Mouse (Mus musculus) midbrain, postnatal 0 days (tissue): ENCODE results near the gene Dennd4c. TPM values are rescaled to one million over a fixed set of nuclear protein-coding genes. Genes with fewer than 3 reads are reported as not detected.

ENCODE experiments used
- ATAC-seq: fragments of 200-750 bp; cut with Nextera tagmentation; 2 replicates; pipeline ENCODE4 v1.8.0; 2017; ENCODE audit warnings: moderate number of reproducible peaks, mild to moderate bottlenecking, moderate TSS enrichment, moderate library complexity; ENCODE audit not compliant: low FRiP score
- DNase-seq: peaks from one replicate; pipeline ENCODE4 v3.0.0-alpha.2; 2015; ENCODE audit warnings: low spot score
- H3K27ac ChIP-seq: fragments of 300-500 bp; sonication (generic); 2 replicates; pipeline ENCODE4 v1.5.1; 2014; ENCODE audit warnings: low read depth, mild to moderate bottlenecking, low read length, mixed read lengths
- H3K27me3 ChIP-seq: fragments of 300-500 bp; sonication (generic); 2 replicates; pipeline ENCODE4 v1.6.1; 2014; ENCODE audit warnings: low read length, control low read depth, mixed read lengths; ENCODE audit not compliant: insufficient read depth
- H3K36me3 ChIP-seq: fragments of 300-500 bp; sonication (generic); 2 replicates; pipeline ENCODE4 v1.6.1; 2014; ENCODE audit warnings: low read length, control low read depth, mixed read lengths; ENCODE audit not compliant: insufficient read depth
- H3K4me1 ChIP-seq: fragments of 300-500 bp; sonication (generic); 2 replicates; pipeline ENCODE4 v1.6.1; 2014; ENCODE audit warnings: mild to moderate bottlenecking, control low read depth, antibody characterized with exemption, low read length, mixed read lengths; ENCODE audit not compliant: insufficient read depth
- H3K4me2 ChIP-seq: fragments of 300-500 bp; sonication (generic); 2 replicates; pipeline ENCODE4 v1.6.1; 2014; ENCODE audit warnings: low read depth, mild to moderate bottlenecking, low read length, mixed read lengths; ENCODE audit not compliant: poor library complexity, severe bottlenecking
- H3K4me3 ChIP-seq: fragments of 300-500 bp; sonication (generic); 2 replicates; pipeline ENCODE4 v1.5.1; 2014; ENCODE audit warnings: low read depth, mild to moderate bottlenecking, low read length, moderate library complexity
- H3K9ac ChIP-seq: fragments of 300-500 bp; sonication (generic); replicated peaks from 2 replicates; pipeline ENCODE4 v1.6.1; 2014; ENCODE audit warnings: mild to moderate bottlenecking, low read length, moderate library complexity, mixed read lengths; ENCODE audit not compliant: poor library complexity, severe bottlenecking
- H3K9me3 ChIP-seq: fragments of 300-500 bp; sonication (generic); 2 replicates; pipeline ENCODE4 v1.6.1; 2016; ENCODE audit warnings: low read length, control low read depth
- CTCF ChIP-seq: IDR thresholded peaks from 2 replicates; pipeline ENCODE4 v1.5.1; 2016; ENCODE audit warnings: antibody characterized with exemption, mild to moderate bottlenecking
- WGBS: fragments of 180-500 bp; shearing (Covaris S2); extraction: QIAGEN DNeasy Blood & Tissue Kit; methylation state at CpG from one replicate; pipeline ENCODE4 v1.1.7; 2014; 5-methylcytosine and 5-hydroxymethylcytosine counted together
- polyA plus RNA-seq: library from polyadenylated mRNA; unstranded; fragments of >200 nt; fragmentation: Nextera tagmentation; extraction: Ambion mirVana; gene quantifications from 2 replicates; pipeline ENCODE4 v1.2.1, GENCODE M21; 2015
- total RNA-seq: library from RNA; depleted of rRNA; stranded (reverse); fragments of >200 nt; gene quantifications from 2 replicates; pipeline ENCODE4 v1.2.3, GENCODE M21; 2014; rRNA removed

The Dennd4c gene
- total and polyA plus RNA-seq, 2 experiments from 2014 or later, result 2.6 to 22.6 TPM

GRCm38 (mm10) chr4:86898791-86899474, 150.6 kb downstream of the Dennd4c start:
- DNase-seq, result no peak
- Histone ChIP-seq H3K9me3 (no peaks in the 10 kb centered on the region), H3K9ac (no peak overlapping the region), H3K27me3 (no peaks in the 10 kb centered on the region), H3K4me1 (no peaks in the 10 kb centered on the region), H3K36me3 (no peaks in the 10 kb centered on the region), H3K27ac (no peak overlapping the region), H3K4me2 (no peak overlapping the region), H3K4me3 (no peak overlapping the region)
- no peak for ATAC-seq
- WGBS, result 70% methylated on average over 14 of the region's 14 CpGs
- no peak for TF ChIP-seq CTCF

Other genes starting within 250 kb of the Dennd4c start
- not detected in 2 replicates for gene Saxo1, start 190.2 kb upstream of the Dennd4c start, total RNA-seq
- not detected in 2 replicates for gene Saxo1, start 190.2 kb upstream of the Dennd4c start, polyA plus RNA-seq
- 34.7 and 48.1 TPM in 2 replicates for gene Rraga, start 172.9 kb upstream of the Dennd4c start, total RNA-seq
- 157 and 161 TPM in 2 replicates for gene Rraga, start 172.9 kb upstream of the Dennd4c start, polyA plus RNA-seq
- 3.7 and 15.0 TPM in 2 replicates for gene Haus6, start 136.5 kb upstream of the Dennd4c start, total RNA-seq
- 3.2 and 4.2 TPM in 2 replicates for gene Haus6, start 136.5 kb upstream of the Dennd4c start, polyA plus RNA-seq
- 28.8 and 29.7 TPM in 2 replicates for gene Plin2, start 78.5 kb upstream of the Dennd4c start, total RNA-seq
- gene Plin2, start 78.5 kb upstream of the Dennd4c start, polyA plus RNA-seq, result 26.4 and 28.9 TPM in 2 replicates
- gene Rps6, start 108.9 kb downstream of the Dennd4c start, total RNA-seq, result 941 and 988 TPM in 2 replicates
- gene Rps6, start 108.9 kb downstream of the Dennd4c start, polyA plus RNA-seq, result 310 and 336 TPM in 2 replicates
- gene Acer2, start 125.8 kb downstream of the Dennd4c start, total RNA-seq, result 10.2 and 12.1 TPM in 2 replicates
- gene Acer2, start 125.8 kb downstream of the Dennd4c start, polyA plus RNA-seq, result 12.8 and 14.0 TPM in 2 replicates